Mouse (Mus musculus) brain, embryonic 18.5 days (tissue): ENCODE measurements around the gene Aox3.

Experiments used
- DNase-seq: peaks from one replicate; pipeline ENCODE4 v3.0.0-alpha.2; 2012; ENCODE audit warnings: low read depth, low spot score

The Aox3 gene

GRCm38 (mm10) chr1:58198386-58198785, 85.5 kb downstream of the Aox3 start:
- DNase-seq: no peak

GRCm38 (mm10) chr1:58210203-58210602, 97.3 kb downstream of the Aox3 start, which contains the start of gene Aox4:
Gene Aox4, plus strand, starts transcription at chr1:58210397.
- no peak for DNase-seq

- DNase-seq: no peak
Observed at GRCm38 (mm10) chr1:58212805-58213204, 99.9 kb downstream of the Aox3 start.

- no peak for DNase-seq
Observed at GRCm38 (mm10) chr1:58213838-58214237, 100.9 kb downstream of the Aox3 start.

- no peak for DNase-seq
Observed at GRCm38 (mm10) chr1:58215353-58215752, 102.4 kb downstream of the Aox3 start.

- DNase-seq: no peak
Observed at GRCm38 (mm10) chr1:58215956-58216532, 103.1 kb downstream of the Aox3 start.

GRCm38 (mm10) chr1:58221070-58221469, 108.1 kb downstream of the Aox3 start:
- no peak for DNase-seq

- no peak for DNase-seq
Observed at GRCm38 (mm10) chr1:58221879-58222278, 108.9 kb downstream of the Aox3 start.

GRCm38 (mm10) chr1:58228086-58228485, 115.2 kb downstream of the Aox3 start:
- DNase-seq: no peak

GRCm38 (mm10) chr1:58228916-58229315, 116.0 kb downstream of the Aox3 start:
- DNase-seq: no peak

- no peak for DNase-seq
Observed at GRCm38 (mm10) chr1:58229774-58230173, 116.8 kb downstream of the Aox3 start.

- DNase-seq: no peak
Observed at GRCm38 (mm10) chr1:58230542-58230941, 117.6 kb downstream of the Aox3 start.

- DNase-seq: no peak
Observed at GRCm38 (mm10) chr1:58235405-58235804, 122.5 kb downstream of the Aox3 start.

GRCm38 (mm10) chr1:58237527-58238299, 124.8 kb downstream of the Aox3 start:
- DNase-seq: no peak

GRCm38 (mm10) chr1:58238440-58238839, 125.5 kb downstream of the Aox3 start:
- no peak for DNase-seq

- DNase-seq: no peak
Observed at GRCm38 (mm10) chr1:58238961-58239360, 126.0 kb downstream of the Aox3 start.

GRCm38 (mm10) chr1:58240347-58240746, 127.4 kb downstream of the Aox3 start:
- DNase-seq: no peak

- DNase-seq: no peak
Observed at GRCm38 (mm10) chr1:58244487-58244886, 131.6 kb downstream of the Aox3 start.

GRCm38 (mm10) chr1:58248518-58248917, 135.6 kb downstream of the Aox3 start:
- no peak for DNase-seq
